Mouse (Mus musculus) ES-E14 (cell line): ENCODE results near the gene Uvrag. TPM values are rescaled to one million over a fixed set of nuclear protein-coding genes. Genes with fewer than 3 reads are reported as not detected.

Experiments used
- DNase-seq: peaks from one replicate; pipeline ENCODE4 v3.0.0-alpha.2; 2013; ENCODE audit warnings: low read depth, low spot score
- H3K27ac ChIP-seq: 2 replicates; pipeline ENCODE4 v1.5.1; 2012; ENCODE audit warnings: low read depth, mild to moderate bottlenecking, low read length, moderate library complexity, mixed read lengths; ENCODE audit not compliant: poor library complexity, insufficient read depth, severe bottlenecking
- H3K36me3 ChIP-seq: 2 replicates; pipeline ENCODE4 v1.6.1; 2012; ENCODE audit warnings: mild to moderate bottlenecking, low read length, moderate library complexity, mixed read lengths; ENCODE audit not compliant: control insufficient read depth, poor library complexity, insufficient read depth, severe bottlenecking
- H3K4me1 ChIP-seq, 2 experiments: fragments of 150-350 bp in 1 of 2; sonication (generic) in 1 of 2; 2 replicates each; pipeline ENCODE4 v1.6.1; 2012; ENCODE audit warnings: low read length in 2 of 2, mild to moderate bottlenecking in 1 of 2, mixed read lengths in 1 of 2; ENCODE audit not compliant: control insufficient read depth in 2 of 2, insufficient read depth in 2 of 2, poor library complexity in 1 of 2
- H3K4me3 ChIP-seq, 2 experiments: fragments of 150-350 bp in 1 of 2; sonication (generic) in 1 of 2; 2 replicates each; pipeline ENCODE4 v1.5.1; 2012; ENCODE audit warnings: low read length in 2 of 2, low read depth in 1 of 2, mild to moderate bottlenecking in 1 of 2, mixed read lengths in 1 of 2; ENCODE audit not compliant: insufficient read depth in 1 of 2, poor library complexity in 1 of 2, severe bottlenecking in 1 of 2
- H3K9ac ChIP-seq: 2 replicates; pipeline ENCODE4 v1.6.1; 2012; ENCODE audit warnings: low read depth, mild to moderate bottlenecking, low read length, mixed read lengths; ENCODE audit not compliant: poor library complexity, insufficient read depth, severe bottlenecking
- H3K9me3 ChIP-seq: fragments of 150-350 bp; sonication (generic); 2 replicates; pipeline ENCODE4 v1.6.1; 2012; ENCODE audit warnings: low read depth, mild to moderate bottlenecking, low read length; ENCODE audit not compliant: control insufficient read depth, insufficient read depth
- CHD2 ChIP-seq: IDR thresholded peaks from 2 replicates; pipeline ENCODE4 v1.6.1; 2014; ENCODE audit warnings: mild to moderate bottlenecking, low read depth, low read length, inconsistent platforms
- HCFC1 ChIP-seq: IDR thresholded peaks from 2 replicates; pipeline ENCODE4 v1.6.1; 2012; ENCODE audit warnings: low read length, inconsistent platforms, borderline replicate concordance; ENCODE audit not compliant: insufficient read depth
- MAFK ChIP-seq: IDR thresholded peaks from 2 replicates; pipeline ENCODE4 v1.6.1; 2014; ENCODE audit warnings: mild to moderate bottlenecking, low read depth, low read length, inconsistent platforms; ENCODE audit not compliant: insufficient read depth
- ZC3H11A ChIP-seq: IDR thresholded peaks from 2 replicates; pipeline ENCODE4 v1.6.1; 2012; ENCODE audit warnings: low read depth, mild to moderate bottlenecking, inconsistent platforms, low read length, borderline replicate concordance
- ZNF384 ChIP-seq: IDR thresholded peaks from 2 replicates; pipeline ENCODE4 v1.6.1; 2012; ENCODE audit warnings: low read depth, low read length, inconsistent platforms
- in situ Hi-C, 2 experiments: fragments of 600-800 bp; cut with MboI; formaldehyde crosslinking; loops; one replicate each; pipeline ENCODE4 v1.15.1; 2025; ENCODE audit warnings: low sequenced_read_pairs in 2 of 2, inconsistent platforms in 1 of 2; ENCODE audit not compliant: unreplicated experiment in 2 of 2
- total RNA-seq: library from RNA; depleted of rRNA; stranded (reverse); fragments of 300-350 nt; gene quantifications from 2 replicates; pipeline ENCODE4 v1.2.3, GENCODE M21; 2012

Gene Uvrag
- total RNA-seq, 1 experiment: 14.6 TPM

- H3K27ac ChIP-seq: no peak overlapping the region
- H3K9ac ChIP-seq: no peak overlapping the region
- no peaks in the 10 kb centered on the region; the same call in 1 of the 2 replicates for H3K36me3 ChIP-seq
- H3K4me3 ChIP-seq: no peak overlapping the region
- DNase-seq: no peak
- no peaks in the 10 kb centered on the region for H3K9me3 ChIP-seq
- in situ Hi-C loops: no loop called here
- TF ChIP-seq MAFK (no peak), CHD2 (no peak), HCFC1 (no peak)
- no peaks in the 10 kb centered on the region for H3K4me1 ChIP-seq
Observed at GRCm38 (mm10) chr7:99053626-99054025, 87.3 kb downstream of the Uvrag start.

- no peak overlapping the region for H3K4me3 ChIP-seq
- in situ Hi-C loops: no loop called here
- no peak overlapping the region for H3K9ac ChIP-seq
- DNase-seq: no peak
- H3K36me3 ChIP-seq: no peaks in the 10 kb centered on the region; the same call in 1 of the 2 replicates
- no peak for TF ChIP-seq ZC3H11A
- no peak for TF ChIP-seq ZNF384
- TF ChIP-seq CHD2: no peak
- TF ChIP-seq MAFK: peak; percentile 61; the same call in 1 of the 2 replicates
- no peak for TF ChIP-seq HCFC1
- H3K4me1 ChIP-seq: no peaks in the 10 kb centered on the region
- H3K9me3 ChIP-seq: no peaks in the 10 kb centered on the region
- H3K27ac ChIP-seq: no peak overlapping the region
Observed at GRCm38 (mm10) chr7:99052471-99053241, 88.3 kb downstream of the Uvrag start.

- in situ Hi-C loops: no loop called here
- TF ChIP-seq ZC3H11A (no peak), HCFC1 (no peak)
- no peak overlapping the region for H3K27ac ChIP-seq
Observed at GRCm38 (mm10) chr7:99050882-99051281, 90.1 kb downstream of the Uvrag start.

GRCm38 (mm10) chr7:99049897-99050296 lies 91.0 kb downstream of the Uvrag start:
- Histone ChIP-seq H3K4me1 (no peaks in the 10 kb centered on the region), H3K4me3 (no peak overlapping the region), H3K36me3 (no peaks in the 10 kb centered on the region; the same call in 1 of the 2 replicates), H3K9me3 (no peaks in the 10 kb centered on the region), H3K9ac (no peak overlapping the region), H3K27ac (no peak overlapping the region)
- DNase-seq: no peak
- in situ Hi-C loops: no loop called here
- TF ChIP-seq MAFK (no peak), ZC3H11A (no peak), ZNF384 (no peak), HCFC1 (no peak), CHD2 (no peak)

More at GRCm38 (mm10) chr7:99050882-99051281, 90.1 kb downstream of the Uvrag start:
- no peak overlapping the region for H3K9ac ChIP-seq
- H3K36me3 ChIP-seq: no peaks in the 10 kb centered on the region; the same call in 1 of the 2 replicates
- H3K4me3 ChIP-seq: no peak overlapping the region
- DNase-seq: no peak
- no peaks in the 10 kb centered on the region for H3K9me3 ChIP-seq
- H3K4me1 ChIP-seq: no peaks in the 10 kb centered on the region
